ENCODE assay signal across 8 mouse cellular contexts in genomic region chr7:4136404-4136770, GRCm38 (mm10). TPM values are rescaled to one million over a fixed set of nuclear protein-coding genes. Genes with fewer than 3 reads are reported as not detected.
DNase-seq lines count a peak whose midpoint lies in the region; ATAC-seq and TF ChIP-seq lines count a peak whose summit lies in the region.

No protein-coding gene starts in this region.

- peaks cover 11% of the 10 kb centered on the region for H3K4me1 ChIP-seq in kidney, embryonic 16.5 days (ENCODE audit: insufficient read depth, low read length)
- H3K4me1 ChIP-seq in cortical plate, adult 2 months (ENCODE audit: control insufficient read depth, insufficient read depth, low read length) = peaks cover 4% of the 10 kb centered on the region; the same call in 1 of the 2 replicates
- H3K4me1 ChIP-seq in hindbrain, embryonic 16.5 days (ENCODE audit: control insufficient read depth, insufficient read depth, low read depth, low read length) = peaks cover 13% of the 10 kb centered on the region
- peaks cover 18% of the 10 kb centered on the region for H3K4me1 ChIP-seq in midbrain, embryonic 16.5 days (ENCODE audit: control insufficient read depth, insufficient read depth, low read length)

- peak overlapping the region; percentile 64; the same call in 1 of the 2 replicates for H3K27ac ChIP-seq in kidney, embryonic 16.5 days (ENCODE audit: low read length)
- peak overlapping the region; percentile 65 for H3K27ac ChIP-seq in cortical plate, adult 2 months (ENCODE audit: insufficient read depth, low read length)
- peak overlapping the region; percentile 99 for H3K27ac ChIP-seq in hindbrain, embryonic 16.5 days (ENCODE audit: low read depth, low read length)
- H3K27ac ChIP-seq in midbrain, embryonic 16.5 days (ENCODE audit: low read length) = peak overlapping the region; percentile 97

- H3K4me2 ChIP-seq in kidney, embryonic 16.5 days (replicated peaks; ENCODE audit: low read depth, low read length) = peak overlapping the region; percentile 84
- H3K4me2 ChIP-seq in hindbrain, embryonic 16.5 days (ENCODE audit: low read length) = peak overlapping the region; percentile 65
- peak overlapping the region; percentile 68 for H3K4me2 ChIP-seq in midbrain, embryonic 16.5 days (ENCODE audit: low read length)

- WGBS in kidney, embryonic 16.5 days = under 1% methylated on average over 16 of the region's 16 CpGs
- 0% methylated on average over 16 of the region's 16 CpGs for WGBS in hindbrain, embryonic 16.5 days
- under 1% methylated on average over 16 of the region's 16 CpGs for WGBS in midbrain, embryonic 16.5 days

- DNase-seq in kidney, adult 18-20 months = no peak
- DNase-seq in cerebellum, adult 11 months = no peak
- no peak for DNase-seq in gastrocnemius, adult 18-20 months (ENCODE audit: low spot score)
- DNase-seq in kidney, postnatal 10 days = no peak

- ATAC-seq in kidney, embryonic 16.5 days (ENCODE audit: low FRiP score, low TSS enrichment) = peak; percentile 37
- ATAC-seq in hindbrain, embryonic 16.5 days = peak; percentile 48
- ATAC-seq in midbrain, embryonic 16.5 days = peak; percentile 34

- TF ChIP-seq POLR2A in cortical plate, adult 2 months (IDR thresholded peaks at IDR 0.05; ENCODE audit: extremely low read depth, insufficient read depth, low read length) = no peak; the same call in 1 of the 2 replicates

- no peaks in the 10 kb centered on the region for H3K27me3 ChIP-seq in kidney, embryonic 16.5 days (ENCODE audit: insufficient read depth, low read length)
- no peaks in the 10 kb centered on the region for H3K27me3 ChIP-seq in hindbrain, embryonic 16.5 days (replicated peaks; ENCODE audit: control insufficient read depth, insufficient read depth, low read length)
- no peaks in the 10 kb centered on the region for H3K27me3 ChIP-seq in midbrain, embryonic 16.5 days (ENCODE audit: control insufficient read depth, insufficient read depth, low read depth, low read length)

- H3K9me3 ChIP-seq in kidney, embryonic 16.5 days (ENCODE audit: low read length) = no peaks in the 10 kb centered on the region
- no peaks in the 10 kb centered on the region for H3K9me3 ChIP-seq in hindbrain, embryonic 16.5 days (ENCODE audit: control insufficient read depth, low read length)
- no peaks in the 10 kb centered on the region for H3K9me3 ChIP-seq in midbrain, embryonic 16.5 days (replicated peaks; ENCODE audit: control insufficient read depth, low read length, poor library complexity, severe bottlenecking)

- peak overlapping the region; percentile 86 for H3K4me3 ChIP-seq in kidney, embryonic 16.5 days (ENCODE audit: low read length)
- H3K4me3 ChIP-seq in cortical plate, adult 2 months (ENCODE audit: insufficient read depth, low read length) = peak overlapping the region; percentile 85
- peak overlapping the region; percentile 78 for H3K4me3 ChIP-seq in hindbrain, embryonic 16.5 days (ENCODE audit: low read length)
- H3K4me3 ChIP-seq in midbrain, embryonic 16.5 days (ENCODE audit: low read depth, low read length) = peak overlapping the region; percentile 82

- H3K9ac ChIP-seq in kidney, embryonic 16.5 days (replicated peaks; ENCODE audit: low read length) = peak overlapping the region; percentile 76
- peak overlapping the region; percentile 70 for H3K9ac ChIP-seq in hindbrain, embryonic 16.5 days (ENCODE audit: low read depth, low read length)
- peak overlapping the region; percentile 62 for H3K9ac ChIP-seq in midbrain, embryonic 16.5 days (ENCODE audit: low read depth, low read length)

- TF ChIP-seq CTCF in cortical plate, adult 2 months (IDR thresholded peaks at IDR 0.05; ENCODE audit: extremely low read depth, insufficient read depth, low read length) = no peak

- H3K36me3 ChIP-seq in kidney, embryonic 16.5 days (ENCODE audit: insufficient read depth, low read length) = peaks cover 29% of the 10 kb centered on the region
- peaks cover 27% of the 10 kb centered on the region for H3K36me3 ChIP-seq in hindbrain, embryonic 16.5 days (ENCODE audit: control insufficient read depth, insufficient read depth, low read length)
- H3K36me3 ChIP-seq in midbrain, embryonic 16.5 days (ENCODE audit: control insufficient read depth, insufficient read depth, low read length) = peaks cover 19% of the 10 kb centered on the region

RNA-seq across cellular contexts. Expression of gene Leng8, which starts 0.5 kb away (rescaled TPM):
- 59.7 and 74.2 TPM in 2 replicates for polyA plus RNA-seq in kidney, embryonic 16.5 days (2015; fragmentation: Nextera tagmentation; extraction: Ambion mirVana)
- 481 and 484 TPM in 2 replicates for polyA plus RNA-seq in cortical plate, adult 2 months (2012; rRNA removed)
- 57.4 and 75.4 TPM in 2 replicates for polyA plus RNA-seq in hindbrain, embryonic 16.5 days (2015; fragmentation: Nextera tagmentation; extraction: Ambion mirVana)
- polyA plus RNA-seq in midbrain, embryonic 16.5 days (2015; fragmentation: Nextera tagmentation; extraction: Ambion mirVana) = 81.8 and 83.3 TPM in 2 replicates
- total RNA-seq in gastrocnemius, adult 18-20 months (2021) = 10 to 100 TPM; 27.2 to 33.0 TPM

RNA-seq across cellular contexts. Expression of gene Leng9, which starts 13.8 kb away (rescaled TPM):
- polyA plus RNA-seq in kidney, embryonic 16.5 days (2015; fragmentation: Nextera tagmentation; extraction: Ambion mirVana) = 3.6 and 4.3 TPM in 2 replicates
- 8.4 and 8.5 TPM in 2 replicates for polyA plus RNA-seq in cortical plate, adult 2 months (2012; rRNA removed)
- polyA plus RNA-seq in hindbrain, embryonic 16.5 days (2015; fragmentation: Nextera tagmentation; extraction: Ambion mirVana) = 6.0 and 6.8 TPM in 2 replicates
- 4.9 and 5.3 TPM in 2 replicates for polyA plus RNA-seq in midbrain, embryonic 16.5 days (2015; fragmentation: Nextera tagmentation; extraction: Ambion mirVana)
- total RNA-seq in gastrocnemius, adult 18-20 months (2021) = 1 to 10 TPM; 1.8 to 2.2 TPM

RNA-seq across cellular contexts. Expression of gene Ttyh1, which starts 17.2 kb away (rescaled TPM):
- 2.4 and 2.7 TPM in 2 replicates for polyA plus RNA-seq in kidney, embryonic 16.5 days (2015; fragmentation: Nextera tagmentation; extraction: Ambion mirVana)
- 817 and 841 TPM in 2 replicates for polyA plus RNA-seq in cortical plate, adult 2 months (2012; rRNA removed)
- 204 and 239 TPM in 2 replicates for polyA plus RNA-seq in hindbrain, embryonic 16.5 days (2015; fragmentation: Nextera tagmentation; extraction: Ambion mirVana)
- 122 and 158 TPM in 2 replicates for polyA plus RNA-seq in midbrain, embryonic 16.5 days (2015; fragmentation: Nextera tagmentation; extraction: Ambion mirVana)
- 1 to 10 TPM in 1 of 2 experiments, under 1 TPM in 1; 0.81 to 1.6 TPM for total RNA-seq in gastrocnemius, adult 18-20 months (2021)

RNA-seq across cellular contexts. Expression of gene Cdc42ep5, which starts 28.3 kb away (rescaled TPM):
- 36.5 and 43.2 TPM in 2 replicates for polyA plus RNA-seq in kidney, embryonic 16.5 days (2015; fragmentation: Nextera tagmentation; extraction: Ambion mirVana)
- polyA plus RNA-seq in cortical plate, adult 2 months (2012; rRNA removed) = 3.7 and 4.8 TPM in 2 replicates
- polyA plus RNA-seq in hindbrain, embryonic 16.5 days (2015; fragmentation: Nextera tagmentation; extraction: Ambion mirVana) = 8.5 and 9.7 TPM in 2 replicates
- polyA plus RNA-seq in midbrain, embryonic 16.5 days (2015; fragmentation: Nextera tagmentation; extraction: Ambion mirVana) = 4.7 and 5.1 TPM in 2 replicates
- 1 to 10 TPM; 1.5 to 1.7 TPM for total RNA-seq in gastrocnemius, adult 18-20 months (2021)

Comparison
In these comparisons a context has a peak if more than half of its experiments do, and no peak if none do; other contexts are left out.
1. RNA of gene Ttyh1, which starts 17.2 kb away (polyA plus RNA-seq): 817 to 841 TPM in cortical plate, adult 2 months, 204 to 239 TPM in hindbrain, embryonic 16.5 days and 122 to 158 TPM in midbrain, embryonic 16.5 days; 2.4 to 2.7 TPM in kidney, embryonic 16.5 days; every median in the first group is over 10 times any median in the second.
2. Peak in every context shown above with its lines, with median percentiles within 50 percentile points of each other: ATAC-seq, H3K27ac ChIP-seq, H3K4me2 ChIP-seq, H3K4me3 ChIP-seq and H3K9ac ChIP-seq.